Mouse (Mus musculus) cerebellum, postnatal 36 days (tissue): ENCODE data around the gene Tmc7.

ENCODE experiments used
- DNase-seq, 2 experiments: peaks; one replicate each; pipeline ENCODE4 v3.0.0; 2021 to 2022; ENCODE audit warnings: mixed read lengths in 2 of 2

The Tmc7 gene

DNA sequence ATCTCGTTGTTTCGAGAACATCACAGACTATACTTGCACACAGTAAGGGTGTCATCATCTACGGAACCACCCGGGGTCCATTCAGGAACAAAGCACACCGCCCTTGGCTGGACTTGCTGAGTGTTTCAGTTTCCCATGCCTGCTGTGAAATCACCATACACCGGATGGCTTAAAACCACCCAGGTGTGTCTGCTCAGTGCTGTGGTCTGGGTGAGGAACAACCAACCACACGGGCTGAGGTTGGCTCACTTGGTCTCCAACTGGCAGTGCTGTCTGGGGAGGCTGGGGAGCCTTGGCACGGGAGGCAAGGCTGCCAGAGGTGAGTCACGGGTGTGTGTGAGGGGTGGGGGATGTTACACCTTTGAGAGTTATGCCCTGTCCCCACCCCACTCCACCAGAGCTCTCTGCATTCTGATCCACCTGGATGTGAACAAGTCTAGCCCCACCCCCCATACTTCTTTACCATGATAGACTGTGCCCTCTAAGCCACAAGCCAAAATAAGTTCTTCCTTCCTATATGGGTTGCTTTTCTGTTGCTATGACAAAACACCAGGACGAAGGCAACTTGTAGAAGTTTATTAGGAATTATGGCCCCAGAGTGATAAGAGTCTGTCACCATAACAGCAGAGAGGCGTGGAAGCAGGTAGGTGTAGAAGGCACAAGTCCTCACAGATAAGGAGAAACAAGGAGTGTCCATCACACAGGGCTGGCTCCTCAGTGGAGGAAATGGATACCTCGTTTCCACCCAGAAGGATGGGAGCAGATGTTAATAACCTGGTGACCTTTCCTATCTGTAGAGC is 85.4 kb downstream of the Tmc7 start:
- DNase-seq = no peak

DNA sequence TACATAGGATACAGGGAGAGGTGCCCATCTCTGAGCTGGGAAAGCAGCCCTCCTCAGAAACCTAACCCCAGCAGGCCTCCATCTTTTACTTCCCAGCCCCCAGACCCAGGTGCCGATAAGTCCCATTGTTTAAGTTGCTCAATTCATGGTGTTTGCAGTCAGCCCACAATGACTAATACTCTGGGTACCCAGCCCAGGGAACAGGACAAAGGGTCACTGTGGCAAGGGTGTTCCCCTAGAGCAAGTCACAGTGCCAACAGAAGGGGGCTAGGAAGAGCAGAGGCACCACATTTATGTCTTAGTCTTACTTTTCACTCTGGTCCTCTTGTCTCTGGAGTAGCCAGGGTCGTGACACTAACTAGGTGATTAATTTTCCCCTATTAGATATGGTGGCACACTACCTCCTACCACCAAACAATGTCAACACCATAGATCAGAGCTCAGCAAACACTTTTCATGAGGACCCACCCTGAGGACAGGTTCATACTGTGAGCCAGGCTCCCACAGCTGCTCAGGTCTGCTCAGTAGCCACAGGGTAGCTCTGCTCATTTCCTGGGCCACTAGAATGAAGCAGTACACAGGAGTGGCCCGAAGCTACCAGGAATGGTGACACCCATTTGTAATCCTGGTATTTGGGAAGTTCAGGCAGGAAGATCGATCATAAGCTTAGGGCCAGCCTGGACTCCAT is 89.5 kb downstream of the Tmc7 start:
- no peak for DNase-seq

- no peak for DNase-seq
Observed at GRCm38 (mm10) chr7:118493892-118494291, 90.6 kb downstream of the Tmc7 start.

DNA sequence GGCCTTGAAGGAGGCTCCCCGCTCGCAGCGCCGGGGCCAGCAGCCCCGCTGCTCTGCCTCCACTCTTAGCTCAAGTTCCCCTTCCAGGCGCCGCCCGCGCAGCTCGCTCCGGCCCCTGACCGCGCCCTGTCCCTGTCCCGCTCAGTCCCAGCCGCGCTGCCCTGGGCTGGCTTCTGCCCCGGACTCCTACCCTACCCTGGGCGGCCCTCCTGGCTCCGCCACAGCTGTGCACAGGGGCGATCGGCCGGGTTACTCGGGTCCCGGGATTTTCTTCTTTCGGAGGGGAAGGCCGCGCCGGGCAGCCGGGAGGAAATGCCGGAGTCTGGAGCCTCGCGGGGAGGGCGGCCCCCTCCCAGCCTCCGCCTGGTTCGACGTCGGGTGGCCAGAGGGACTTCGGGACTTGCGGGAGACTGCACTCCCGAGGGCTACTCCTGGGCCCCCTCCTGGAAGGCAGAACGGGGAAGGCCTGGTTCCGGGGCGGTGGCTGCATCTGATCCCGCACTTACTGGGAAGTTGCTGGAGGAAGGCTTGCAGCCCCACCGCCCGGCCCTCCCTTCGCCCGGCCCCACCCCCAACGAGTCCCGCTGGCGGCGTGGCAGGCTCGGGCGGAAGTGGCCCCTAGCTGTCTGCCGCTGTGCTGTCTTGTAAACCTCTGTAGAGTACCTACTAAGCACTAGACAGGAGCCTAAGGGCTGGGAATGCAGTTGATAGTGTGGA is 92.9 kb downstream of the Tmc7 start, which contains the start of gene Itpripl2:
TSS of gene Itpripl2 (minus strand) at position 545 of the 717 bp plus-strand sequence.
- peak in 1 of 2 experiments; percentile 3 for DNase-seq

GRCm38 (mm10) chr7:118490666-118491430 is 93.7 kb downstream of the Tmc7 start:
- no peak for DNase-seq

GRCm38 (mm10) chr7:118489706-118490665 is 94.5 kb downstream of the Tmc7 start:
- no peak for DNase-seq

- DNase-seq = no peak
Observed at GRCm38 (mm10) chr7:118488060-118488664, 96.4 kb downstream of the Tmc7 start.

GRCm38 (mm10) chr7:118486917-118487316 is 97.6 kb downstream of the Tmc7 start:
- no peak for DNase-seq
